Mouse (Mus musculus) C2C12 (cell line): ENCODE measurements around the gene Psme2b. TPM values are rescaled to one million over a fixed set of nuclear protein-coding genes. Genes with fewer than 3 reads are reported as not detected.
"Not testable (repeated sequence)": the region's sequence is repeated elsewhere in the genome, so short reads cannot be mapped to it uniquely, and the experiment has no call there.

Experiments
- H3K27me3 ChIP-seq: one replicate; pipeline ENCODE4 v1.6.1; 2011; ENCODE audit not compliant: control insufficient read depth, insufficient read depth, insufficient read length
- H3K36me3 ChIP-seq: one replicate; pipeline ENCODE4 v1.6.1; 2011; ENCODE audit not compliant: control insufficient read depth, insufficient read depth
- H3K4me3 ChIP-seq: one replicate; pipeline ENCODE4 v1.5.1; 2011; ENCODE audit warnings: mild to moderate bottlenecking, control low read depth; ENCODE audit not compliant: poor library complexity, insufficient read depth, severe bottlenecking
- H3K79me2 ChIP-seq: one replicate; pipeline ENCODE4 v1.6.1; 2011; ENCODE audit not compliant: control insufficient read depth, insufficient read depth
- H3K79me3 ChIP-seq: one replicate; pipeline ENCODE4 v1.6.1; 2011; ENCODE audit warnings: low read depth, control low read depth
- H3ac ChIP-seq: one replicate; pipeline ENCODE3; 2011; ENCODE audit warnings: low read depth; ENCODE audit not compliant: control insufficient read depth, insufficient read length
- CEBPB ChIP-seq: IDR thresholded peaks from one replicate; pipeline ENCODE4 v1.6.1; 2011; ENCODE audit warnings: low read depth, mild to moderate bottlenecking, control low read depth, moderate library complexity
- CTCF ChIP-seq: IDR thresholded peaks from one replicate; pipeline ENCODE4 v1.5.1; 2011; ENCODE audit not compliant: control insufficient read depth, insufficient read depth, insufficient read length
- FOSL1 ChIP-seq: IDR thresholded peaks from one replicate; pipeline ENCODE4 v1.8.0; 2011; ENCODE audit warnings: mild to moderate bottlenecking, low read length; ENCODE audit not compliant: poor library complexity, insufficient read depth, severe bottlenecking
- MAX ChIP-seq: IDR thresholded peaks from one replicate; pipeline ENCODE4 v1.6.1; 2011; ENCODE audit warnings: mild to moderate bottlenecking, control low read depth
- MYOD1 ChIP-seq: IDR thresholded peaks from one replicate; pipeline ENCODE4 v1.6.1; 2011; ENCODE audit warnings: low read depth; ENCODE audit not compliant: control insufficient read depth, insufficient read length
- MYOG ChIP-seq: IDR thresholded peaks from one replicate; pipeline ENCODE4 v1.6.1; 2011; ENCODE audit not compliant: control insufficient read depth, insufficient read length; ENCODE audit errors: extremely low read depth
- USF1 ChIP-seq: IDR thresholded peaks from one replicate; pipeline ENCODE4 v1.6.1; 2011; ENCODE audit warnings: low read depth, mild to moderate bottlenecking, control low read depth, moderate library complexity
- polyA plus RNA-seq: library from polyadenylated mRNA; unstranded; fragments of >200 nt; fragmentation: generic; extraction: Trizol; gene quantifications from one replicate; pipeline ENCODE4 v1.2.1, GENCODE M21; 2012; ENCODE audit warnings: missing spikeins

Psme2b gene
- polyA plus RNA-seq, 1 experiment: 2.1 TPM

DNA sequence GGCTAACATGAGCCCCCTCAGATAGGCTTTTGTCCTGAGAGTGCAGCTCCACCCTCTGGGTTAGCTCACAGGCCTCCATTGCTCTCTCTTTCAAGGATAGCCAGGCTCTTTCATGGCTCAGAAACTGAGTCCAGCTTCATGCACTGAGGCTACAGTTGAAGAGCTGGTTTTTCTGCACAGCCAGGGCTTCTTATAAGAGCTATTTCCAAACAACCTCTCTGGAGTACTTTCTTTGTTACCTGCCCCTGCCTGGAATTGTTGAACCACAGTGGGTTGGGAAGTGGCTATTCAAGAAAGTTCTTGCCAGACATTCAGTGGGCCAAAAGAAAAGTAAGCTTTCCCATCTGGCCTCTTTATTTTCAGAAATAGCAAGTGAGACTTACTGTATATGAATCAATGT, 6.7 kb downstream of the Psme2b start:
- H3K79me2 ChIP-seq, H3ac ChIP-seq, H3K36me3 ChIP-seq, H3K79me3 ChIP-seq, H3K4me3 ChIP-seq, H3K27me3 ChIP-seq: not testable (repeated sequence)

DNA sequence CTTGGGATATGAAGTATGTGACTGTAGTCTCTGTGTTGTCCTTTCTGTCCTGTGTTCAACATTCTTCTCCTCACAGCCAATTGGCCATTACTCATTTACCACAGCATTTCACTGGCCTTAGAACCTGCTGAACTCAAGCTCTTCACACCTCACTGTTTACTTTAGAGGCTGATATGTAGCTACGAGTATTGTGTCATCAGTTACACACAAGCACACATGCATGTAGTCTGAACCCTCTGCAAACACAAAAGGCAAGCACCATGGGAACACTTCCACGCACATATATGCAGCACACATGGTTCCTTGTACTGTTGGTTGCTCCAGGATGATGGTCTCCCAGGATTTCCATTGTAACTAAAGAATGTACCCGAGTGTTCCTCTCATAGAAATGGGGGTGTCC, 10.7 kb downstream of the Psme2b start:
- H3ac ChIP-seq, H3K36me3 ChIP-seq, H3K27me3 ChIP-seq, H3K79me3 ChIP-seq, H3K79me2 ChIP-seq, H3K4me3 ChIP-seq: not testable (repeated sequence)

DNA sequence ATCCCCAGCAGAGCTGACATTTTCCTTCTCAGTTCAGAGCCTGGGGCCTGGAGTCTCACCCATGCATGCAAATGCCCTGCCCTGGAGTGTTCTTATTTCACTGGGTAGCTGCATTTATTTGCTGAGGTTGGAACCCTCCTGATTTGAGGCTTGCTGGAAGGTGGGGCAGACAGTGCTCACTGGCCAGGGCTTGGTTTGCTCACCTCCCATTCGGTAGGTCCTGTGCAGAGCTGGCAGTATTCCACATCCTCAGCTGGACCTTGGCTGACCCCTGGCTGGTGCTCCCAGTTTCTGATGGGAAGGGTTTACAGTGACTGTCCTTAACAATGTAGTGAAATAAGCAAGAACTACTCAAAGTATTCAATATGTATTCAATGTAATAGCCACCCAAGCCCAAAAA, 12.1 kb downstream of the Psme2b start:
- H3ac ChIP-seq, H3K36me3 ChIP-seq, H3K79me2 ChIP-seq, H3K4me3 ChIP-seq, H3K79me3 ChIP-seq, H3K27me3 ChIP-seq: not testable (repeated sequence)

- not testable (repeated sequence) for H3K79me2 ChIP-seq, H3K4me3 ChIP-seq, H3K79me3 ChIP-seq, H3K27me3 ChIP-seq, H3ac ChIP-seq, H3K36me3 ChIP-seq
These were observed 12.6 kb downstream of the Psme2b start for GRCm38 (mm10) chr11:48933422-48933821.

GRCm38 (mm10) chr11:48928068-48928467, 17.9 kb downstream of the Psme2b start:
- H3K79me3 ChIP-seq, H3ac ChIP-seq, H3K36me3 ChIP-seq, H3K4me3 ChIP-seq, H3K27me3 ChIP-seq, H3K79me2 ChIP-seq: not testable (repeated sequence)

DNA sequence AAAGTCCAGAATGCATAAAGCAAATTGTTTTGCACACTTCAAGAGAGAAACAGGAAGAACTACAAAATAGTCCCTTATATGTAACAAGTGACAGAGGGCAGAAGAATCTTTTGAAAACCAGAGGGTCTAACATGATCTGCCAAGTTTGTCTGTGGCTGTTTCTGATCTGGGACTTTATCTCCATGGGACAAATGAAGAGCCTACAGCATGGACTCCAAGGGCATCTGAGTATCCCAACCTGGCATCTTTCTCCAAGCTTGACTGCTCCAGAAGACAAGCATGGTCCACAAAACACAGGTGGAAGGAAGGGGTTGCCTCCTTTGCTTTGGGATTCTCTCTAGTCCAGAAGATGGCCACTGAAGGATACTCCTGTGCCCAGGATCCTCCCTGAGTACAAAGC, 19.6 kb downstream of the Psme2b start:
- H3K27me3 ChIP-seq, H3K79me3 ChIP-seq, H3K36me3 ChIP-seq, H3K79me2 ChIP-seq, H3ac ChIP-seq, H3K4me3 ChIP-seq: not testable (repeated sequence)

- H3K79me2 ChIP-seq, H3ac ChIP-seq, H3K4me3 ChIP-seq, H3K27me3 ChIP-seq, H3K79me3 ChIP-seq, H3K36me3 ChIP-seq: not testable (repeated sequence)
These were observed 22.2 kb downstream of the Psme2b start for GRCm38 (mm10) chr11:48923818-48924217.

DNA sequence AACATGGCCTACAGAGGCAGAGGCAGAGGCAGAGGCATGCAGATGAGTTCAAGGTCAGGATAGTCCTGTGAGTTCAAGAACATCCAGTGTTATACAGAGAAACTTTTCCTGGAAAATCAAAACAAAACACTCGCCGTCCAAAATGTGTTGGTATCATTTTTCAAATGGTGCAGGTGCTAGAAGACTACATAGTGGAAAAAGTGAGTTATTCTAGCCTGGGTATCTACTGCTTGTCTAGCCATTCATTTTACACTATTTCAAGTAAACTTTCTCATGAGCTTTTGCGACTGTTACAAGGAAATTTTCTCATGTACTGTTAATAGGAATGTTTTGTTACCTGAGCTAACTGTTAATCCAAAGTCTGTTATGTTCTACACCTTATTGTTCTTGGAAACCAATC, 27.6 kb downstream of the Psme2b start:
- H3K79me3 ChIP-seq: no peaks in the 10 kb centered on the region
- H3K4me3 ChIP-seq: no peak overlapping the region
- no peaks in the 10 kb centered on the region for H3K27me3 ChIP-seq
- H3K79me2 ChIP-seq: no peaks in the 10 kb centered on the region
- H3ac ChIP-seq: no peak overlapping the region
- TF ChIP-seq FOSL1: no peak
- TF ChIP-seq CTCF: no peak
- TF ChIP-seq USF1: no peak
- TF ChIP-seq MAX: no peak
- no peak for TF ChIP-seq MYOG
- no peak for TF ChIP-seq CEBPB
- TF ChIP-seq MYOD1: no peak
- no peaks in the 10 kb centered on the region for H3K36me3 ChIP-seq
